Mouse (Mus musculus) liver, embryonic 11.5 days (tissue): ENCODE measurements at regions not wholly inside any gene's neighbourhood (a gene's known extent, or its start where the extent isn't known, plus 50 kb on each side); places are given as distances from the start of the nearest gene placed in this dataset.

Experiments used
- ATAC-seq: fragments of 200-750 bp; cut with Nextera tagmentation; replicated peaks from 2 replicates; pipeline ENCODE4 v1.8.0; 2017; ENCODE audit warnings: moderate number of reproducible peaks, mild to moderate bottlenecking, moderate TSS enrichment, moderate library complexity; ENCODE audit not compliant: low FRiP score
- DNase-seq: peaks from one replicate; pipeline ENCODE4 v3.0.0-alpha.2; 2017; ENCODE audit warnings: low spot score
- H3K27ac ChIP-seq: fragments of 300-500 bp; sonication (generic); 2 replicates; pipeline ENCODE4 v1.5.1; 2014; ENCODE audit warnings: mild to moderate bottlenecking, low read depth, low read length, control low read depth
- H3K27me3 ChIP-seq: fragments of 300-500 bp; sonication (generic); replicated peaks from 2 replicates; pipeline ENCODE4 v1.6.1; 2014; ENCODE audit warnings: low read length, mixed read lengths; ENCODE audit not compliant: control insufficient read depth, insufficient read depth
- H3K36me3 ChIP-seq: fragments of 300-500 bp; sonication (generic); 2 replicates; pipeline ENCODE4 v1.6.1; 2014; ENCODE audit warnings: mild to moderate bottlenecking, low read length, moderate library complexity, mixed read lengths; ENCODE audit not compliant: control insufficient read depth, insufficient read depth
- H3K4me1 ChIP-seq: fragments of 300-500 bp; sonication (generic); replicated peaks from 2 replicates; pipeline ENCODE4 v1.6.1; 2014; ENCODE audit warnings: low read length, mixed read lengths; ENCODE audit not compliant: control insufficient read depth, insufficient read depth
- H3K4me2 ChIP-seq: fragments of 300-500 bp; sonication (generic); 2 replicates; pipeline ENCODE4 v1.6.1; 2014; ENCODE audit warnings: mild to moderate bottlenecking, control low read depth, moderate library complexity
- H3K4me3 ChIP-seq: fragments of 300-500 bp; sonication (generic); 2 replicates; pipeline ENCODE4 v1.5.1; 2014; ENCODE audit warnings: low read depth, low read length, control low read depth
- H3K9ac ChIP-seq: fragments of 300-500 bp; sonication (generic); 2 replicates; pipeline ENCODE4 v1.6.1; 2014; ENCODE audit warnings: low read depth, low read length, control low read depth
- H3K9me3 ChIP-seq: fragments of 300-500 bp; sonication (generic); 2 replicates; pipeline ENCODE4 v1.6.1; 2016; ENCODE audit warnings: low read length, inconsistent platforms, mixed read lengths; ENCODE audit not compliant: control insufficient read depth
- WGBS: fragments of 180-500 bp; shearing (Covaris S2); extraction: QIAGEN DNeasy Blood & Tissue Kit; methylation state at CpG from one replicate; pipeline ENCODE4 v1.1.7; 2014; 5-methylcytosine and 5-hydroxymethylcytosine counted together

DNA sequence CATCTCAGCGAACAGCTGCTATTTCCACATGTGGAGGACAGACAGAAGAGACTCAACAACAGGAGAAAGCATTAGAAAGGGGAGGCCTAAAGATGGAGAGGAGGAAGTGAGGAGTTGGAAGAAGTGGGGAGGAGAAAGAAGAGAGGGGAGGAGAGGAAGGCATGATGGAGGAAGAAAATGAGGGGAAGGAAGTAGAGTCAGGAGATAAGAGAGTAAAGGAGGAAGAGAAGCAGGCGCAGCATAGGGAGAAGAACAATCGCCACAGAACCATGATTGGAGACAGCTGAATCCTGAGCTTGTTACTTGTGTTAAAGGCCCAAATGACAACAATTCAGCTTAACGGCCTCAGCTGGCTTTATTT, 74.8 kb upstream of the Bmp2k start:
- Histone ChIP-seq H3K27ac (peak overlapping the region; percentile 81), H3K27me3 (no peaks in the 10 kb centered on the region), H3K4me3 (no peak overlapping the region), H3K9ac (no peak overlapping the region), H3K36me3 (no peaks in the 10 kb centered on the region), H3K4me1 (peaks cover 46% of the 10 kb centered on the region), H3K9me3 (no peaks in the 10 kb centered on the region), H3K4me2 (no peak overlapping the region)
- ATAC-seq (no peak), DNase-seq (no peak)
- WGBS, result 44% methylated on average over 4 of the region's 4 CpGs

DNA sequence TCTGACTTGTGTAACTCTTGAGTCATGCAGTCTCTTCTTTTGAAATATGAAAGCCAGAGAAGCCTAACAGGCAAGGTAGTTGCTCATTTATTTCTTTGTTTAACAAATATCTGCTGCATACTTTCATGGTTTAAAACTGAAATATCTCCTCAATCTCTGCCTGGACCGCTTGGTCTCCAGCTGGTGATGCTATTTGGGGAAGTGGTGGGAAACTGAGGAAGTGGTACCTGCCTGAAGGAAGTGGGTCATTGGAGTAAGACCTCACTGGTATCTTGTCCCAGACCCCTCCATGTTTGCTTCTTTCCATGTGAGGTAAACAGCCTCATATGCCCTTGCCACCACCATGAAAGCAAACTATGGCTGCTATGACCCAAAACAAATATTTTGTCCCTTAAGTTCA, 74.0 kb upstream of the Bmp2k start:
- H3K9me3 ChIP-seq, result no peaks in the 10 kb centered on the region
- DNase-seq (no peak), ATAC-seq (no peak)
- no peak overlapping the region for H3K4me2 ChIP-seq
- H3K36me3 ChIP-seq, result no peaks in the 10 kb centered on the region
- H3K4me1 ChIP-seq, result peaks cover 40% of the 10 kb centered on the region
- no peaks in the 10 kb centered on the region for H3K27me3 ChIP-seq
- WGBS, result 90% methylated on average over 1 of the region's 1 CpGs
- H3K9ac ChIP-seq, result no peak overlapping the region
- H3K4me3 ChIP-seq, result no peak overlapping the region
- H3K27ac ChIP-seq, result peak overlapping the region; percentile 81; the same call in 1 of the 2 replicates

DNA sequence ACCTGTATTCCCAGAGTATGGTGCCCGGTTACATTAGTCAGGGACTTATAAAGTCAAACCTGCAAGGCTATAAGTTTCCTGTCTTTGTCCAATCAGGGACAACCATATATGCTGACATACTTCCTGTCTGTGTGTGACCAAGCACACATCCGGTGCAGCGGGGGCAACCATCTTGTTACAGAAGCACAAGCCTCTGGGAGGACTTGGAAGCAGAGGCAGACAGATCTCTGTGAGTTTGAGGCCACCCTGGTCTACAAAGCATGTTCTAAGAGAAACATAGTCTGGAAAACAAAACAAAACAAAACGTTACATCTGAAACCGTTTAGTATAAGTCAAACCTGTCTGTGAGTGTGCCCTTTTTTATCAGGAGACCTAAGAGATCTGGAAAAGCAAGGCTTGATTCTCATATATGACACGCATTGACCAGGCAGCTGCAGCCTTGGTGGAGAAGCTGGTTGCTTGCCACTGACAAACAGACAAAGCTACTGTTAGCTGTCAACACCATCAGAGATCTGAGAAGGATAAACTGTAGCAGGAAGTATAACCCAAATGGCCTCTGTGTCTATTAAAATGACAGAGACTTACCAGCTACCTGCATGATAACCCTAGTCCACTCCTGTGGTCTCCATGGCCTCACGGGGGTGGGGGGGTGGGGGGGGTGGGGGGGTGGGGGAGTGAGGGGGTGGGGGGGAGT, 72.6 kb upstream of the Bmp2k start:
- H3K4me2 ChIP-seq, result no peak overlapping the region
- no peaks in the 10 kb centered on the region for H3K36me3 ChIP-seq
- peak overlapping the region; percentile 36; the same call in 1 of the 2 replicates for H3K27ac ChIP-seq
- no peak overlapping the region for H3K9ac ChIP-seq
- 74% methylated on average over 6 of the region's 7 CpGs for WGBS
- H3K4me1 ChIP-seq, result peaks cover 32% of the 10 kb centered on the region
- no peak for DNase-seq
- no peaks in the 10 kb centered on the region for H3K9me3 ChIP-seq
- H3K4me3 ChIP-seq, result no peak overlapping the region
- no peak for ATAC-seq
- H3K27me3 ChIP-seq, result no peaks in the 10 kb centered on the region

DNA sequence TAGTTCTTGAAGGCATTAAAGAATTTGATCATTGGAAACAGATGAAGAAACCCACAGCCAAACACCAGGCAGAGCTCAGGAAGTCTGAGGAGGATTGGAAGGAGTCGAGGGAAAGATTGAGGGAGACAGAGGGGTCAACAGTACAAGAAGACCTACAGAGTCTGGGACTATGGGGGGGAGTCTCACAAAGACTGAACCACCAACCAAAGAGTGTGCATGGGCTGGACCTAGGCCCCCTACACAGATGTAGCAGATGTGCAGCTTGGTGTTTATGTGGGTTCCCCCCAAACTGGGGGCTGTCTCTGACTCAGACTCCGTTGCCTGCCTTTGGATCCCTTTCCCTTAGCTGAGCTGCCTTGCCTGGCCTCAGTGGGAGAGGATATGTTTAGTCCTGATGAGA, 71.5 kb upstream of the Bmp2k start:
- H3K9me3 ChIP-seq, result no peaks in the 10 kb centered on the region
- H3K27me3 ChIP-seq, result no peaks in the 10 kb centered on the region
- H3K27ac ChIP-seq, result no peak overlapping the region
- WGBS, result 79% methylated on average over 2 of the region's 2 CpGs
- H3K4me2 ChIP-seq, result no peak overlapping the region
- no peak overlapping the region for H3K9ac ChIP-seq
- DNase-seq (no peak), ATAC-seq (no peak)
- no peak overlapping the region for H3K4me3 ChIP-seq
- peaks cover 21% of the 10 kb centered on the region for H3K4me1 ChIP-seq
- H3K36me3 ChIP-seq, result no peaks in the 10 kb centered on the region

DNA sequence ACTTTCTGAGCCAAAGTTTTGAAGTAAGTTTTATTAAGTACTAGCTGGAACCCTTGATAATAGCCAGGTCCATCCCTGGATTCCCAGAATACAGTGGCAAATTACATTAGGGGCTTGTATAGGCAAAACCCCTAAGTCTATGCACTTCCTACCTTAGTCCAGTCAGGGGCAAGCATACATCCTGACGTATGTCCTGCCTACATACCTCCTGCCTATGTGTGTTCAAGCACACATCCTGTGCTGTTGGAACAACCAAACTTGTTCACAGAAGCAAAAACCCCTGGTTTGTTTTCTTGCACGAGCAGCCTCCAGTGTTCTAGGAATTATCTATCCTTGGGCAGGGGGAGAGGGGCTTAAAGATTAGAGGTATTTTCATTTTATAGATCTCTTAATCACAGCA, 66.4 kb upstream of the Bmp2k start:
- DNase-seq (peak; percentile 7), ATAC-seq (no peak)
- Histone ChIP-seq H3K4me2 (no peak overlapping the region), H3K36me3 (no peaks in the 10 kb centered on the region), H3K4me1 (no peaks in the 10 kb centered on the region), H3K4me3 (no peak overlapping the region), H3K27me3 (no peaks in the 10 kb centered on the region), H3K9me3 (no peaks in the 10 kb centered on the region), H3K27ac (no peak overlapping the region; the same call in 1 of the 2 replicates), H3K9ac (no peak overlapping the region)
- 52% methylated on average over 2 of the region's 2 CpGs for WGBS

DNA sequence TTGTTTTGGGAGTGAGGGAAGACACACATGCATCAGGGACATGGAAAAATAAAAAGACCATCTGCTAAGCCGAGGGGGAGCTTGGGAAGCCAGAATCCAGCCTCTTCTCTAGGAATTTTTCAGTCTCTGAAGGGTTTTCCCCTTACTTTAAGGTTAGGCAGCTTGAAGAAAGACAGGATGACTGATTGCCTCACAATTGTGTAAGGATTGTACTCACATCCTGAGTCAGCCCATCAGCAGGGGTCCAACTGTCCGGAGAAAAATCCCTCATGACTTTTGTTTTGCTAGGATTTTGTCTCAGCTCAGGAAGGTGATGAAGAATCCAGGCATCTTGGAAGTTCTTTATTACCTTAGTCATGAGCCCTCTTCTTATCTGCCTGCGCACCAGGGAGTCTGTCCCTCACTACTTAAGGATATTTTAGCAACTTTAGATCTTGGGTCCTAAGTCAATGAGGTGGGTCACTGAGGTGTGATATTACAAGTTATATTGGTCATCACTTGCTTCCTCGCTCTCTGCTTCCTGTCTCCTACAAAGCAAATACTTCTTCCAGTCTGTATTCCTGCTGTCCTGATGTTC, 65.8 kb upstream of the Bmp2k start:
- no peak for ATAC-seq
- 63% methylated on average over 4 of the region's 4 CpGs for WGBS

DNA sequence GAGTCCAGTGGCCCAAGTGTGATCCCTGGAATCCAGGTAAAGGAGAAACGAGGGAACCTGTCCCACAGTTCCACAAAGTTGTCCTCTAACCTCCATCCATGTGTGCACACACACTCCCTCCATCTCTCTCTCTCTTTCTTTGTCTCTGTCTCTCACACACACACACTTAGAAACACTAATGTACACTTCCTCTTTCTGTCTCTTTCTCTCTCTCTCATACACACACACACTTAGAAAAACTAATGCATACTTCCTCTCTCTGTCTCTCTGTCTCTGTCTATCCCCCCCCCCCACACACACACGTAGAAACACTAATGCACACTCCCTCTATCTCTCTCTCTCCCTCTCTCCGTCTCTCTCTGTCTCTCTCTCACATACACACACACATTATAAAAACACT, 61.2 kb upstream of the Bmp2k start:
- no peak overlapping the region for H3K4me2 ChIP-seq
- no peak overlapping the region for H3K9ac ChIP-seq
- H3K4me3 ChIP-seq, result no peak overlapping the region
- H3K9me3 ChIP-seq, result no peaks in the 10 kb centered on the region
- no peak for ATAC-seq
- H3K27ac ChIP-seq, result no peak overlapping the region
- no peak for DNase-seq
- 60% methylated on average over 3 of the region's 3 CpGs for WGBS
- no peaks in the 10 kb centered on the region for H3K27me3 ChIP-seq
- no peaks in the 10 kb centered on the region for H3K36me3 ChIP-seq
- peaks cover 25% of the 10 kb centered on the region for H3K4me1 ChIP-seq

More for the DNA sequence above, 65.8 kb upstream of the Bmp2k start:
- H3K36me3 ChIP-seq, result no peaks in the 10 kb centered on the region
- H3K9ac ChIP-seq, result no peak overlapping the region
- no peaks in the 10 kb centered on the region for H3K27me3 ChIP-seq
- peak; percentile 15 for DNase-seq
- no peaks in the 10 kb centered on the region for H3K4me1 ChIP-seq
- no peaks in the 10 kb centered on the region for H3K9me3 ChIP-seq
- no peak overlapping the region for H3K4me2 ChIP-seq
- H3K4me3 ChIP-seq, result no peak overlapping the region
- H3K27ac ChIP-seq, result no peak overlapping the region

DNA sequence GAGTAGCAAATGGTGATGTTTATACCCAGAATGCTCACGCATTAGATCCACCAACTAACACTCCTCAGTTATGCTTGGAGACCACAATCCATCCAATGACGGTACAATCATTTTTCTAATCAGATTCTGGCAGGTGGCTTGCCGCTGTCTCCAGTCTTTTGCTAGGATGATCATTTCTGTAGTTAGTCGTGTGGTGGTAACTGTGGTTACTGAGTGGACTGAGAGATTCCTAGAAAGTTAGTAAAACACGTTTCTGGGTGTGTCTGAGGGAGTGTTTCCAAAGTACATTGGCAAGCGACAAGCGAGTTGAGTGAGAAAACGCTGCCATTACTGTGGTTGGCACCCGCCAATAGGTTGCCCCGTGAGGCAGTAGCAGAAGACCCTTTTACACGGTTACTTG, 58.8 kb upstream of the Bmp2k start:
- no peak overlapping the region for H3K27ac ChIP-seq
- H3K9me3 ChIP-seq, result no peaks in the 10 kb centered on the region
- DNase-seq, result no peak

DNA sequence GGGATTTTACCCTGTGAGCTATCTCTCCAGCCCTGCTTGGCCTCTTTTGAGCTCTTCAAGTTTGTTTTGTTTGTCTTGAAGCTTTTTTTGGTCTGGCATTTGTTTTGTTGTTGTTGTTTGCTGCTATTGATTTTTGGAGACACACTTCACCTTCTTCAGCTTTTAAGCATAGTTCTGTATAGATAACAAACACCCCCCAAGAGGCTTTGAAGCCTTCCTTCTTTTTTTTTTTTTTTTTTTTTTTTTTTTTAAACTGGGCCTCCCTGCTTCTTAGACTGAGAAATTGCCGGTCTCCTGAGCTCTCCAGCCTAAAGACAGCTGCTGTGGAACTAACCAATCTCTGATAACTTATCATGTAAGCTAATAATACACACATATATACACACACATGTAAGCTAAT, 58.2 kb upstream of the Bmp2k start:
- Histone ChIP-seq H3K36me3 (no peaks in the 10 kb centered on the region), H3K9ac (no peak overlapping the region), H3K4me1 (peaks cover 34% of the 10 kb centered on the region), H3K27ac (no peak overlapping the region), H3K9me3 (no peaks in the 10 kb centered on the region), H3K4me3 (no peak overlapping the region), H3K27me3 (no peaks in the 10 kb centered on the region), H3K4me2 (no peak overlapping the region)
- 31% methylated on average over 1 of the region's 1 CpGs for WGBS
- no peak for ATAC-seq
- DNase-seq, result no peak

More for the DNA sequence above, 58.8 kb upstream of the Bmp2k start:
- H3K4me2 ChIP-seq, result no peak overlapping the region
- ATAC-seq, result 0 out of 2 replicates have a peak, but pooled peaks have one; percentile 23
- 69% methylated on average over 11 of the region's 11 CpGs for WGBS
- H3K27me3 ChIP-seq, result no peaks in the 10 kb centered on the region
- H3K9ac ChIP-seq, result no peak overlapping the region
- no peaks in the 10 kb centered on the region for H3K36me3 ChIP-seq
- H3K4me3 ChIP-seq, result no peak overlapping the region
- H3K4me1 ChIP-seq, result peaks cover 32% of the 10 kb centered on the region
